Mouse (Mus musculus) cerebellum, adult 2 months (tissue): Measurements from ENCODE around the gene Rbm38.

Experiments
- CTCF ChIP-seq: fragments of 200-500 bp; IDR thresholded peaks from 2 replicates; pipeline ENCODE4 v1.5.1; 2011; ENCODE audit warnings: low read depth, mild to moderate bottlenecking, control low read depth, low read length, moderate library complexity, borderline replicate concordance; ENCODE audit not compliant: insufficient read depth
- POLR2A ChIP-seq: fragments of 200-500 bp; IDR thresholded peaks from 2 replicates; pipeline ENCODE4 v1.6.1; 2011; ENCODE audit warnings: low read length, control low read depth, borderline replicate concordance; ENCODE audit not compliant: insufficient read depth

DNA sequence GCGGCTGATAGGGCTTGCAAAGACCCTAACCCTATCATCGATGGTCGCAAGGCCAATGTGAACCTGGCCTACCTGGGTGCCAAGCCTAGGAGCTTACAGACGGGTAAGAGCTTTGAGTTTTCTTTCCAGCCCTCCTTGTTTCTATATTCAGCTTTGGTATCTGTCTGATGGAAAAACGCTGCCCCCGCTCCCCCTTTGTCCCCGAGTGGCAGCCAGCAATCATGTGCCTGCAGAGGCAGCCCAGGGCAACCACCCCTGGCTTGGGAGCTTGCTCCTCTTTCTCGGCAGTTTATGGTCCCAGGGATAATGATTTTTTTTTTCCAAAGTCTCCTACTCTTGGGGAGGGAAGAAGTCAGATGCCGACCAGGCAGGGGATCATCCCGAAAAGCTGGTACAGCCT, 2.5 kb downstream of the Rbm38 start:
- no peak for TF ChIP-seq CTCF
- no peak for TF ChIP-seq POLR2A
